Mouse (Mus musculus) mouse embryonic stem cell (cell line): ENCODE results near the gene Lsm11.

Experiments used
- in situ Hi-C, 2 experiments: fragments of 300-500 bp; cut with MboI; formaldehyde crosslinking; loops; 1 replicate in 1 of 2; 3 replicates in 1 of 2; pipeline ENCODE4 v1.14.3; 2019 to 2020; ENCODE audit warnings: low sequenced_read_pairs in 2 of 2, low pct_unique_long_range_greater_than_20kb in 1 of 2, mixed read lengths in 1 of 2; ENCODE audit not compliant: unreplicated experiment in 1 of 2

Lsm11 gene

DNA sequence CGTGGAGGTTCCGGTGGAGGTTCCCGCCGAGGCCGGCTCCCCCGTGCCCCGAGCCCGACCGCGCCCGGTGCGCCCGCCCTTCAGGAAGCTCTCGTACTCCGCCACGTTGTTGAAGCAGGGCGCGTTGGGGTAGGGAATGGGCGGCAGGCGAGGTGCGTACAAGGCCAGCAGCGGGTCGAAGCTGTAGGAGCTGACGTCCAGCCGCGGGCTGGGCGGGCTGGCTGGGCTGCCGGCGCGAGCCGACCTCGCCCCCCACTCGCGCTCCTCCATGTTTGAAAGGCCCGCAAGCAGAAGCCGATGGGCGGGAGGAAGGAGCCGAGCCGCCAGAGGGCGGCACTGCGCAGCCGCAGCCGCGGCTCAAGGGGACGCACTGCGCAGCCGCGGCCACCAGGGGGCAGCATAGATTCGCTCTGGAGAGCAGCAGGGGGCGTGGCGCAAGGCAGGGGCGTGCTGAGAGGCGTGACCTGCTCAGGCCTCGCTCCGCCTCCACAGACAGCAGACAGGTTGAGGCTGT lies at the start of gene Lsm11:
Lsm11 (minus strand) TSS at position 293 of the 514 bp plus-strand sequence.
- in situ Hi-C loops: no loop called here

DNA sequence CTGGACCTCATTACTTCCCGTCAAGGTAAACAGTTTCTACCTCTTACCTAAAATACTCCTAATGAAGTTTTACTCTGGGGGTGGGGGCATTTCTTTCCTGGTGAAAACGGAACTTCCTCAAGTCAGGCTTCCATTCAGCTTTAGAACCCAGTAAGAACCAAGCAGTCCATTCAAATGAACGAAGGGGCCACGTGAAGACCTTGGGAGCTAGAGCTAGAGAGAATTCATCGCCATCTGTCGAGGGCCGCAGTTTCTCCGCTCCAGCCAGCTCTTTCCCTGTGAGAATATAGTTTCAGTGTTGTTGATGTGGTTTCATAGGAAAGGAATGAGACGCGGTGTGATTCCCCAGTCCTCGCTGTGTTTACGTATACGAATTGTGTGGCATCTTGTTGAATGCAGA lies 47.4 kb upstream of the Lsm11 start:
- in situ Hi-C loops: no loop called here

DNA sequence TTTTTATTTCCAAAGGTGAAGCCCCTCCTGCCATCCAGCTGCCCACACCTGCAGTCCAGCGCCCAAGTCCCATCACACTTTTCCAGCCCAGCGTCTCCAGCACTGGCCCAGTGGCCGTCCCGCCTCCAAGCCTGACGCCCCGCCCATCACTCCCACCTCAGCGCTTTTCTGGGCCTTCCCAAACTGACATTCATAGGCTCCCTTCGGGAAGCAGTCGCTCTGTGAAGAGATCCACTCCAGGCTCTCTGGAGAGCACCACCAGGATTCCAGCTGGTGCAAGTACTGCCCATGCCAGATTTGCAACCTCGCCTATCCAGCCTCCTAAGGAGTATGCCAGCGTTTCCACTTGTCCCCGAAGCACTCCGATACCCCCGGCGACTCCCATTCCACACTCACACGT lies 46.9 kb upstream of the Lsm11 start:
- in situ Hi-C loops: no loop called here

DNA sequence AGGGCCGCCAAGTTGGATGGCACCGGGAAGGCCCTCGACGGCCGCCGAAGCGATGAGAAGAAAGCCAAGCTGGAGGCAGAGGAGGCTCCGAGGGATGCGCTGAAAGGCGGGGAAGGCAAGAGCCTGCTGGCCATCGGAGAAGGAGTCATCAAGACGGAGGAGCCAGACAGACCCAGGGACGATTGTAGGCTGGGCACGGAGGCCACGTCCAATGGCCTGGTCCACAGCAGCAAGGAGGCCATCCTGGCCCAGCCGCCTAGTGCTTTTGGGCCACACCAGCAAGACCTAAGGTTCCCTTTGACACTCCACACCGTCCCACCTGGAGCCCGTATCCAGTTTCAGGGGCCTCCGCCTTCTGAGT lies 36.1 kb upstream of the Lsm11 start:
- in situ Hi-C loops: no loop called here

DNA sequence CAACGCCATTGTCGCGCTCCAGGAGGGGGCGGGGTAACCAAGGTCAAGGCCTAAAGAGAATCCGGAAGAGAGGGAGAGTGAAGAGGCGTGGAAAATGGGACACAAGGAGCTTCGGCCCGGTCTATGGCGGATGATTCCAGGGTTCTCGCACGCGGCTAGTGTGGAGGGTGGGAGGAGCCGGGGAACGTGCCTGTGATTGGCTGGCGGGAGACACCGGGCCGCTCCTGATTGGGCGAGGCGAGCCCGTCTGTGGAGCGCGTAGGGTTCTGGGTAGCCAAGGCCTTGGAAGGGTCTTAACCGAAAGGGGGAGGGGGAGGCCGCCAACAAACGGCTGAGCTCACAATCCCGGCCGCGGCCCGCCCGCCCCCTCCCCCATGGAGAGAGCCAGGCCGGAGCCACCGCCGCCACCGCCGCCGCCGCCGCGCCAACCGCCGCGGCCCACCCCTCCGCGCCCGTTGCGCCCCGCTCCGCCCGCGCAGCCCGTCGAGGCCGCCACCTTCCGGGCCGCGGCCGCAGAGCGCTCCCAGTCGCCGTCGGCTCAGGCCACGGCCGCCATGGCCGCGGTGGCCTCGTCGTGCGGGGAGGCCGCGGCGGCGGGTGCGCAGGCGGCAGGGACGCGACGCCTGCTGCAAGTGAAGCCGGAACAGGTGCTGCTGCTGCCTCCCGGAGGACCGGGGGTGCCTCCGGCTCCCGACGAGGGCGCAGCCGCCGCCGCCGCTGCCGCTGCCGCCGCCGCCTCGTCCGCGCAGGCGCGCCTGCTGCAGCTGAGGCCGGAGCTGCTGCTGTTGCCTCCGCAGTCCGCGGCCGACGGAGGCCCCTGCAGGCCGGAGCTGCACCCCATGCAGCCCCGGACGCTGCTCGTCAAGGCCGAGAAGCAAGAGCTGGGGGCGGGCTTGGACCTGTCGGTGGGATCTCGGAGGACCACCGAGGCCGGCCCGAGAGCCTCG lies 35.5 kb upstream of the Lsm11 start, which contains the start of gene Sox30:
Sox30 (plus strand) TSS at position 365 of the 947 bp plus-strand sequence.
- in situ Hi-C loops: no loop called here

DNA sequence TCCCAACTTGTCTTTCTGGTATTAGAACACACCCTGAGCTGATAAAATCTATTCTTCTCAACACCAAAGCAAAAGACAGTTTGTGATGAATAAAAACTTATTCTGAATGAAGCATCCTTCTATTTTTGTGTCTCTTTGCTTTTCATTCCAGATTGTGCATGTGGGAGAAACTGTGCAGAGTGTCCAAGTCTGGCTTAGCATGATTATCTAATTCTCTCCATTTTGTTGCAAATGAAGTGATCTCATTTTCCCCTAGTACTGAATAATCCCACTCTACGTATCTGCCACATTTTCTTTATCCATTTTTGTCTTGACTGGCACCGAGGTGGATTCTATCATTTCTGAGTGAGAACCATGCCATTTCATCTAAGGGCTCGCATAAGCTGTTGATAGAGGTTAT lies 31.3 kb upstream of the Lsm11 start:
- in situ Hi-C loops: no loop called here

DNA sequence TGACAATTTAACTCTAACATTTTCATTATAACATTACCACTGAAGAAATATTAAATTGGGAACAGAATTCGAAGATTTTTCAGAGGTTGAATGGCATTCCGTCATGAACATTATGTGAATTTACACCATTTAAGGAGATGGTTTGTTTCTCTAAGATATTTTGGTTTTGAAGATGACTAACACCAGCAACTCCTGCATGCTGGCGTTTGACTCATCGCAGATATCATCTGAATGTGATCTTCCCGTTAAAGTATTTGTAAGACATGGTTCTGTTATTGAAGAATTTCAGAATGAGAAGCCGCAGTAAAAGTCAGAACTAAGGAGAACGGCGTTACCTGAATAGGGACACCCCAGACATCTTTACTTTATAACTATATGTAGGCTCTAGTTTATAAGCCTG lies 29.7 kb upstream of the Lsm11 start:
- in situ Hi-C loops: no loop called here

DNA sequence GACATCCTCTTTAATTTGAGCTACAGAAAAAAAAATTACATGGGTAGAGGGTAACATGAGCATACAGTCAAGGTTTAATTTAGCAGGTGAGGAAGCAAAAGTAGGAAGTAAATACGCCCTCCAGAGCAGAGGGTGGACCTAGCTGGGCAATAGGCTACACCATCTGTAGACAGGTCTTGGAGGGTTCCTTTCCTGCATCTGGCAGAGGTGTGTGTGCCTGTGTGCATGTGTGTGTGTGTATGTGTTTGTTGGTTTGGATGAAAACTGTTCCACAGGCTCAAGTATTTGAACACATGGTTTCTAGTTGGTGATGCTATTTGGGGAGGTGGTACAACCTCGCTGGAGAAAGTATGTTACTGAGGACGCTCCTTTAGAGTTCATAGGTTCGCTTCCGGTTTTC lies 28.9 kb upstream of the Lsm11 start:
- in situ Hi-C loops: no loop called here

DNA sequence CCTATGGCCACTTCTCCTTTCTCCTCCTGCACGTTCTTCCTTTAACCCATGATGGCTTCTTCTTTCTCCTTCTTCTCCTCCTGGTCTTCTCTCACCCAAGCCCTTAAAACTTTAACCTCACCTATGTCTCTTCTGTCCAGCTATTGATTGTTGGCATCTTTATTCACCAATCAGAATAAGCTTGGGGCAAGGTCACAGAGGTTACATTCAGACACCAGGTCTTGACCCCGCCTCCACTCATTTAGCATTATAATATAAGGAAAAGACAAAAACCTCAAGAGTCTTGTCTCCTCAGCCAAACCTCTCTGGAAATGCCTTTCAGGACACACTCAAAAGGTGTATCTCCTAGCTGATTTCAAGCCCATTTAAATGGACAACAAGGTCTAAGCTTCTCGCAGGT lies 23.7 kb upstream of the Lsm11 start:
- in situ Hi-C loops: no loop called here

DNA sequence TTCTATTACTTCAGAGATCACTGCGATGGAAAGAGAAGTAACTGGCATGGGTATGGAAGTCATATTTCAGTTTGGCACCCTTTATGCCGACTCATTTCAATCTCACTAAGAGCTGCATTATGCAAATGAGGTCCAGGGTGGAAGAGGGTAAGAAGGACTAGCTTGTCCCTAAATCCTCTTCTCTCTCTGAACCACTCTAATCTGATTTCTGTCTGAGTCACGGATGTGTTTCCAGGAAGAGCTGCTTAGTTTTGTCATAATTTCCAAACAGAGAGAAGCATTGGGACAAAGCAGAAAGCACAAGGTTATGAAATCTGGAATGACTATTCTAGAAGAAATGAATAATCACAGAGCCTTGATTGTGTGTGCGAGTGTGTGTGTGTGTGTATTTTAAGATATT lies 22.2 kb upstream of the Lsm11 start:
- in situ Hi-C loops: no loop called here

DNA sequence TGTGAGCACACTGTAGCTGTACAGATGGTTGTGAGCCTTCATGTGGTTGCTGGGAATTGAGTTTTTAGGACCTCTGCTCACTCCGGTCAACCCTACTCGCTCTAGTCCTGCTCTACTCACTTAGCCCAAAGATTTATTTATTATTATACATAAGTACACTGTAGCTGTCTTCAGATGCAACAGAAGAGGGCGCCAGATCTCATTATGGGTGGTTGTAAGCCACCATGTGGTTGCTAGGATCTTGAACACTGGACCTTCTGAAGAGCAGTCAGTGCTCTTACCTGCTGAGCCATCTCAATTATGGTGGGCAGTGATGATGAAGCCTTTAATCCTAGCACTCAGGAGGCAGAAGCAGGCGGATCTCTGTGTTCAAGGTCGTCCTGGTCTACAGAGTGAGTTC lies 15.3 kb upstream of the Lsm11 start:
- in situ Hi-C loops: no loop called here

DNA sequence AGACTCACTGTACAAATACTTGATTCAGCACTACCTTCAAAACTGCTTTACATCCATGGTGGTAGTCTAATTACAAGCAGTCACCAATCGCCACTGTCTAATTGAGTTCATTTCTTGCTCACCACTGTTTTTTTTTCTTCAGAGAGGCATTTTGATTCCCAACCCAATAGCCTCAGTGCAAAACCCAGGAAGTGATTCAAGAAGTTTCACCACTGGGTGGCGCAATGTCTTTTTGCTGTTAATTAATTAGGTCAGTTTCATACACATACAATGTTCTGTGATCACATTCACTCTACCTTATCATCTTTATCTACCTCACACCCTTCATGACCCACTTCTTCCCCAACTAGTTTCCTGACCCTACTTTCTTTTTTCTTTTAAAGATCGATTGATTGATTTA lies 14.9 kb upstream of the Lsm11 start:
- in situ Hi-C loops: no loop called here

DNA sequence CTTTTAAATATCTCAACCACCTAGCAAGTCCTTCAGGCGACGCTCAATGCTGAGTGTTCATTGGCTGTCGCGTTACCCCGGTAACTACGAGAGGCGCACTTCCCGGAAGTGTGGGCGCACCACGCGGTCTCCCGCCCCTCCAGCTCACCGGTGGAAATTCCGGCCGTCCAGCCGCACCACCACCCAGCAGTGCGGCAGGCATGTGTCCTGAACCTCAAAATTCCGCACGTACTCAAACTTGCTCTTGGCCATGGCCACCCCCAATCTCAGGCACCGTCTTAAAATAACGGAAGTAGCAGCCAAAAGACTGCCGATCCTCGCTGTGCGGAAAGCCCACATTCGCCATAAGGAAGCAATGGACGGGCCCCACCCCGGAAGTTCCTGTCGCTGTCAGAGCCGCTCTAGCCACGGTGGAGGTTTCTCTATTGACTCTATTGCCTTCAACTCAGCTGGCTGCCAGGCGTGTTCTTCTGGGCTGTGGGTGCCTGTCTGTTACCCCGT lies 10.4 kb upstream of the Lsm11 start, which contains the start of gene Thg1l:
Thg1l (minus strand) TSS at position 368 of the 501 bp plus-strand sequence.
- in situ Hi-C loops: no loop called here

DNA sequence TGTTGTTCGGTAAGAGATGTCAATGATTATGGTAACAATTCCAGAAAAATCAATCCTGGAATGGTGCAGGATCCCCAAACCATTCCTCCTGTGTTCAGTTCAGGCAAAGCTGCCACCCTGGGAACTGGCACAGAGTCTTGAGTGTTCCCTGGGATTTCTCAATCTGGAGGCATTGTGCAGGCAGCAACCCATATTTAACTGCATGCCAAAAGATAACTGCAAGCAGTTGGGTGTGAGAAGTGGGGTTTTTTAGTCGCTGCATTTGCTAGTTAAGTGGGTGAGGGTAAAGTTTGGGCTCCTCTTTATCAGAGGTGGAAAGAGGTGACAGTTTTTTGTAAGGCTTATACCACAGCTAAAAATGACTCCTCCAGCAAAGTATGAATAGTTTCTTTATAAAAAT lies 2.8 kb upstream of the Lsm11 start:
- in situ Hi-C loops: no loop called here

DNA sequence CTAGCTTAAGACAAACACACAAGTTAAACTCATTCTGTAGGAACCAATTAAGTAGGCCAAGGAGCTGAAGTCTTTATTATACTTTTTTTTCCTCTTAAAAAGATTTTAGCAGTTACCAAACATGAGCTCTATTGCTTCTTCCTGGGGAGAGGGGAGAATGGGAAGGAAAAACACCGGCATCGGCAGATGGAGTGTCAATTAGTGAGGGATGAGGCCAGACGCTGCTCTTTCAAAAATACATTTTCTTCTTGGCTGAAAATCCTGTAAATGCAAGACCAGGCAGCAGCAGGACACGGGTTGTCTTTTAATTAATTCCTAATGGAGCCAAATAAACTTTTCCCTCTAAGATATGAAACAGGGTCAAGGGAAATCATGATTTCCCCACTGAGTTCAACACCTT lies 2.1 kb upstream of the Lsm11 start:
- in situ Hi-C loops: no loop called here

DNA sequence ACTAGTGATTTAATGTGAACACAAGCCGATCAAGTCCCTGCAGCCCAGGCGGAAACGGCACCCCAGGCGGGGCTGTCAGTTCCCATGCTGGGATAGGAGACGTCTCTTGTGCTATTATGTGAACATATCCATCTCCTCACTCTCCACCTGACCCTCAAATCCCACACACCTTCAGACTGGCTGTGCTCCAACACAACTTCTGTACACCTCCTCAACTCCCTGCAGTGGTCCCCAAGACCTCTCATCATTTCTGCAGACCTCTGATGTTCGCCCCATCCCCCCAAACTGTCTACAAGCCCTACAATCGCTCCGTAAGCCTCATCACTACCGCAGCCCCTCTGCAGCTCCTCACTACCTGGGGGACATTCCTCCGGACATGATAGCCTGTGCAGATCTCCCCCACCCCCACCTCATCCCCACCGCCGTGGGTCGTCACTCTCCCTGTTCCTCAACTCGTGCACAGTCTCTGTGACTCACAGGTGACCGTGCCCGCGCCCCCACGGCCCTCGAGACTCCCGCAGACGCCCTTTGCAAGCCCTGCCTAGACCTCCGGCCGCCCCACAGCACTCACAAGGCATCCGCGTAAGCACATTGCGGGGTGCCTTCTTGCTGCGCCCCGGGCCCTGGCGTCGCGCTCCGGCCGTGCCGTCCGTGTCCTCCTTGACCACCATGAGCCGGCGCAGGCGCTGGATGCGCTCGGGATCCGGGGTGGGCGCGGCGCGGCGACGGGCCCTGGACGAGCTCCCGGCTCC lies 668 bp downstream of the Lsm11 start:
- in situ Hi-C loops: no loop called here

DNA sequence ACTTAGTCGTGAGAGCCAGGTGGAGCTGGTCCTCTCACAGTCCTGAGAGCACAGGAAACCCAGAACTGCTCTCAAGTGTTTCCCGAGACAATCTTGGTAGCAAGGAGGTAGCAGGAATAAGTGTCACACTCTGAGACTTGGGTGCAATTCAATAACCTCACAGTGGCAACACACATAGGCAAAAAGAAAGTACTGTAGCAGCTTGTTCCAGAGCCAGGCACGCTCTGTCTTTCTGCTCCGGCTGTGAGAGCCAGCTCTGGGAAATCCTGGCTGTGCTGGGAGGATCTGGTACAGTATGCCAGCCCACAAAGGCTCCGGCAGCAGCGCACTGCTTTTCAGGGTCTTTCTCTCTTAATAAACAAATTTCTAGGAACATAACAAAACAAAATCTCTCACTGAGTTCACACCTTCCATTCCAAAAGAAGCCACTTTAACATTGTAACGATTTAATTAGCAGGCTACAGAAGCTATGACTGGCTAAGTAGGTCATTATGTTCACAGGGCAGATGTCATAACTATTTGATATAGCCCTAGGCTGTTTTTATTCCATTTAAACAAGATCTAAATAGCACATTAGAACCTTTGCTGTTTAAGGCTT lies 1.5 kb downstream of the Lsm11 start:
- in situ Hi-C loops: no loop called here

DNA sequence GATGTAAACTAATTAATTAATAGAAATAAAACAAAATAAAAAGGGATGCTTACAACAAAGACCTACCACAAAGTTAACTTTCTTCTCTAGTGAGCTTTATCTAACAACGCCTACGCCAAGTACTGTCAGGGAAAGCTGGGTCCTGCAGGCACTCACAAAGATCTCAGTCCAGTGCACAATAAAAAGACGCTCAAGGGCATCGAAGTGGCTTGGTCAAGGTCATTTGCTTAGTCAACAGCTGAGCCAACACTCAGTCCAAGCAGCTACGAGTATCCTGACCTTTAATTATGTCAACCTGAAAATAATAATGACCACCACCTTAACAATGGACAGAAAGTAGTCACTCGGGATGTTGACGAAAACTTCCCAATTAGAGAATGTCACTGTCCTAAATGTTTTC lies 2.5 kb downstream of the Lsm11 start:
- in situ Hi-C loops: no loop called here

DNA sequence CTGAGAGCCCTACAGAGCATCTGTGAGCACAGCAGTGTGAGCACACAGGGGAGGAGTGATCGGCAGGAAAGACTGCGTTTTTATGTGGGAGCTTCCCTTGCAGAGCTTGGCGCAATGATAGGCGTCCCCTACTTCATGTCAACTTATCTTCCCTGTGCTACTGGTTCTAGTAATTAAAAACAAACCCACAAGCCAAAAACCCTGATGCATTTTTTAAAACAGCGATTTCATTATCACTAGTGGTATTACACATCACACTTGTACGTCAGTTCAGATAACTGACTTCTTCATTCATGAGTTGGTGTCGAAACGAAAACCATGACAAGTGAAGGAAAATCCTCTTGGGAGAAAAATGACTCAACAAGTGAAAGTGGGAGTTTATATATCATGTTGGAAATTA lies 5.8 kb downstream of the Lsm11 start:
- in situ Hi-C loops: no loop called here
